Mouse (Mus musculus) A20 (cell line): ENCODE results near the gene Rcn2.

Experiments used
- DNase-seq: peaks from one replicate; pipeline ENCODE4 v3.0.0-alpha.2; 2011; ENCODE audit warnings: low read depth, low spot score

Rcn2 gene

GRCm38 (mm10) chr9:56092102-56092501 lies 50.5 kb downstream of the Rcn2 start:
- peak; percentile 29 for DNase-seq

DNA sequence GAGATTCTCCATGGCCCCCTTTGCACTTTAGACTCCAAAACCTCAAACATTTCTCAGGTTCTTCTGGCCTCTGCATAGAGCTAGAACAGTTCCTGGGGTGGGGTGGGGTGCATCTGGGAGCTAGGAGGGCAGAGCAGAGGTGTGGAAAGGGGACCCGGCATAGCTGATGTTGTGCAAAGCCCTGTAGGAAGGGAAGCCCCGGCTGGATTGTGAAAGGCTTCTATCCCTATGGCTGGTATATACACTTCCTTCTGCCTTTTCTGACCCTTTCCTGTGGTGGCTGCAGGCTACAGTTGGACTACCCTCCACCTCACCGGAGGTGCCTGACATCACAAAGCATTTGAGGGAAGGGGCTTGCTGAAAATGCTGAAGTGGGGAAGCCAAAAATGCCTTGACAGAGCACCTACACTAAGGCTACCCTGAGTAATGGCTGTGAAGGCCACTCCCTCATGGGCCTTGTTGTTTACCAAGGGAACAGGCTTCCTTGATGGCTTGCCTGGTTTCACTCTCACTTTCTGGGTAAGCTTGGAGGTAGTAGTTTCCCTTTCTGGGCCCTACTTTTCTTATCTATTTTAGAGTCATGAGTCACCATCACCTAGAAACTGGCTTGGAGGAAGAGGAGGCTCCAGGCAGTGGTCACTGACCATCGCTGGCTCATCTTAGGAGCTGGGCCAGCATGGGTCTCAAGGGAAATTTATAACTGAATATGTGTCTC lies 56.1 kb downstream of the Rcn2 start:
- no peak for DNase-seq

DNA sequence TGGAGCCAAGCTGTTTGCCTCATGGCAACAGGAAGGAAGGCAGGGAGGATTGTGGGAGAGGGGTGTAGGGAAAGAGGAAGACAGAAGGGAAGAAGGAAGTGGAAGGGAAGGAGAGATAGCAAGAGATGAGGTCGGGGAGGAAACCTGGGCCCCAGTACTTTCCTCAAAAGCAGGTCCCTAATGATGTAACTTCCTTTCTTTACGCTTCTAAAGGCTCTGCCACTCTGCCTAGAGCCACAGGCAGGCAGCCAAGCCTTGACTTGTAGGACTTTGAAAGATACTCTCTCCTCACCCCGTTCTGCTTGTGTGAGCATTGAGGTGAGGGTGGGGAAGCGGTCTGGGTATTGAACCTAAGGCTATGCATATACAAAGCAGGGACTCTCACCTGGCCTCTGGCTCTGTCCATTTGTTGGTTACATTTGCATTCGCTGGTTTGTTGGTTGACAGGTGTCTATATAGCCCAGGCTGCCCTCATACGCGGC lies 58.4 kb downstream of the Rcn2 start:
- peak; percentile 78 for DNase-seq

GRCm38 (mm10) chr9:56101022-56101421 lies 59.4 kb downstream of the Rcn2 start:
- DNase-seq = no peak

DNA sequence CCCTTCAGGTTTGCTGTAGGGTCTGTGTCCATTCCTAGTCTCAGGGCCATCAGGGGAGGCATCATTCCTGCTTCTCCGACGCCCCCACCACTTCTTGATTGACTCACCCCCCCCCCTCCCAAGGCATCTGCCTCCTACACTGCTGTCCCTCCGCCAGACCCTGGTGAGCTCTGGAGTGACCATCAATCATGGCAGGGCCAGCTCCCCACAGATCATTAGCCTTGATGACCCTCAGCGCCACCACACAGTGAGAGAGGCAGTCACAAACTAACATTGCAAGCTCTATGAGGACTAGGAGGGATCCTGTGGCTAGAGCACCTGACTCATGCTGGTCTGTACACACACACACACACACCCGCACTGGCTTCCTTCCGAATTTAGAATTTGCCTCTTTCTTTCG lies 63.3 kb downstream of the Rcn2 start:
- no peak for DNase-seq

DNA sequence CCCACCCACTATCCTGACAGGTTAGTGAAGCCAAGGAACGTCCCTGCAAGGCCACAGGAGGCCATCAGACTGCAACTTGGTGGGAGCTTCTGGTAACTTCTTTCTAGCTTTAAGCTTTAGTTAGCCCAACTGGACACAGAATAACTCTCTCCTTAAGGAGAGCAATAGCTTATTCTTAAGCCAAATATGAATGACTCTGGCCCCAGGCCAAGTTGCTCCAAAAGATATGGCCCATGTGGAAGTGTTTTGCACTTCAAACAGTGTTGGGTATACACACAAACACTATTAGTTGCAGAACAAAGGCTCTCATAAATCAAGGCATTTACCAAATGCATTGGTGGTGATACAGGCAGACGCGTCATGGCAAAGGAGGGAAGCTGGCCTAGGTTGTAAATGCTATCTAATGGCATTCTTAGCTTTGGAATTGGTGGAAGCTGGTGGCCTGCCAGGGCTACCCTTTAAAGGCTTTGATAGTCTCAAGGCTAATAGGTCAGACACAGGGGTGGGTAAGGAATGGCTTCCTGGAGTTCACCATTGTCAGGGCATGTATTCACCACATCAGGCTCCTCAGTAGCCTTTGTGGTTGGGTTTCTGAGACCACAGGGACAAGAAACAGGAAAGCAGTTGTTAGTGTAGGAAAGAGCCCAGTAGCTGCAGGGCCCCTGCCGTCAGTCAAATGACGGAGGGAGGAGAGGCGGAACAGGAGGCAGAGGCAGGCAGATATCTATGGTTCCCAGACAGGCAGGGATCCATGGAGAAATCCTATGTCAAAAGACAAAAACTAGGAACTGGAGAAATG lies 64.8 kb downstream of the Rcn2 start:
- no peak for DNase-seq

DNA sequence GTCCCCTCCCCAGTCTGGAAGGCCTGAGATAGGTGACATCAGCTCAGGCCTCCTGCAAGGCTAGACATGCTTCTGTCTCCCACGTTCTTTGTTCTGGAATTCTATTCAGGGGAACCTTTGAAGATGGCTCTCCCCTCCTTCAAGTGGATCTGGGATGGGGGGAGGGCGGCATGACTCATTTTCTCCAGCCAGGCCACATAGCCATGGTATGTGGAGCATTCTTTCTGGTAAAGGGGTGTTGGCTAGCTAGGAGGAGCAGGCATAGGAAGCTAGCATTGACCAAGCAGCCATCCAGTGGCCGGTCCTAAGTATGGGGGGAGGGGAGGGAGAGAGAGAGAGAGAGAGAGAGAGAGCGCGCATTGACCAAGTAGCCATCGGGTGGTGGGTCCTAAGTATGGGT lies 65.9 kb downstream of the Rcn2 start:
- no peak for DNase-seq

GRCm38 (mm10) chr9:56108174-56108573 lies 66.5 kb downstream of the Rcn2 start:
- DNase-seq = no peak
